Mouse (Mus musculus): ENCODE data around the gene Grk2. TPM values are rescaled to one million over a fixed set of nuclear protein-coding genes. Genes with fewer than 3 reads are reported as not detected.

Gene Grk2
- total and polyA plus RNA-seq, 3 experiments = 118 to 203 (median 193) TPM

DNA sequence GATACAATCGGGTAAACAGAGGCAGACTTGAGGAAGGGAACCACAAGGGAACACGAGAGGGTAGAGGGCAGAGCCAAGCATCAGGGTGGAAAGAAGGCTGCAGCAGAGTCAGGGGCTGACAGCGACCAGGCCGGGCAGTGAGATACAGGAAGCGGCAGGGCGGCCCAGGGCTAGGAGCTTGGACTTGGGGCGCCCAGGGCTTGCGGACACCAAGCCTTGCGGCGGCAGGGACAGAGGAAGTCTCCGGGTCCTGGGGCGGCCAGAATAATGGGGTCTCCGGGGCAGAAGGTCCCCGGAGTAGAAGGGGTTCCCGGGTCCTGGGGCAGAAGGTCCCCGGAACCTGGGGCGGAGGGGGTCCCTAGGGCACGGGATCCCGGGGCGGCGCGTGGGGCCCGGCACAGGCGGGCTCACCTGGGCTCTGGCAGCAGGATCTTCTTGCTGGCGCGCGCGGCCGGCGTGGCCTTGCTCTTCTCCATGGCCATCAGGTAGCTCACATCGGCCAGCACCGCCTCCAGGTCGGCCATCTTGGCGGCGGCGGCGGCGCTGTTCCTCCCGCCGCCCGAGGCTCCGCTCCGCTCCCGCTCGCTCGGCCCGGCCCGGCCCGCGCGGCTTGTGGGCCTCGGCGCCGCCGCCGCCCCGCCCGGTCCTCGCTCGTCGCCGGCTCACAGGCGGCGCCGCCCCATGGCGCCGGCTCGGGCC, 382 bp downstream of the Grk2 start:
- peaks cover 18 to 52% of the 10 kb centered on the region in 2 experiments for H3K4me1 ChIP-seq (ENCODE audit: control insufficient read depth in 1 of 2, insufficient read depth in 2 of 2)
- peaks cover 45% of the 10 kb centered on the region for H3K79me2 ChIP-seq (replicated peaks; ENCODE audit: control insufficient read depth, extremely low read depth, insufficient read depth, poor library complexity, severe bottlenecking)
- dilution Hi-C loops (cut with MboI; ENCODE audit: extremely low pct_ligation_motif_present, extremely low pct_unique_long_range_greater_than_20kb, low sequenced_read_pairs) (no loop called here), in situ Hi-C loops (cut with MboI; ENCODE audit: low pct_ligation_motif_present, low pct_unique_long_range_greater_than_20kb, low sequenced_read_pairs) (loop anchor here (5.0 kb wide), 1 partner anchor 48 kb away; no protein-coding TSS in a partner anchor)
- H3K4me2 ChIP-seq (ENCODE audit: insufficient read depth, low read depth, poor library complexity, severe bottlenecking) = 0 out of 2 replicates have a peak overlapping the region, but pooled peaks have one; percentile 69
- peak overlapping the region; percentile 99 for H3K27ac ChIP-seq (ENCODE audit: insufficient read depth, low read depth)
- peaks cover 8 to 21% of the 10 kb centered on the region in 2 experiments for H3K36me3 ChIP-seq (replicated peaks in 1 of 2; ENCODE audit: control insufficient read depth in 1 of 2, insufficient read depth in 1 of 2, low read length in 1 of 2)
- H3K4me3 ChIP-seq (replicated peaks in 1 of 3; ENCODE audit: low read depth in 2 of 3, low read length in 2 of 3, poor library complexity in 1 of 3) = peak overlapping the region; percentile 87 to 98 (median 89)
- H3K27me3 ChIP-seq (replicated peaks) = no peaks in the 10 kb centered on the region
- no peaks in the 10 kb centered on the region for H3K9me3 ChIP-seq (replicated peaks; ENCODE audit: low read length)
- no peak for DNase-seq (ENCODE audit: extremely low read depth)
- TF ChIP-seq EP300 (IDR thresholded peaks at IDR 0.05; ENCODE audit: low read length) (no peak), POLR2A (IDR thresholded peaks at IDR 0.05; ENCODE audit: low read depth, low read length) (peak; percentile 35; the same call in 1 of the 2 replicates), BHLHE40 (IDR thresholded peaks at IDR 0.05; ENCODE audit: low read depth, low read length) (peak; percentile 32; the same call in 1 of the 2 replicates), TCF12 (IDR thresholded peaks at IDR 0.05; ENCODE audit: low read depth, low read length) (0 out of 2 replicates have a peak, but pooled peaks have one; percentile 24), ELF1 (IDR thresholded peaks at IDR 0.05; ENCODE audit: low read depth, low read length) (peak; percentile 49; the same call in 1 of the 2 replicates), E2F4 (IDR thresholded peaks at IDR 0.05; ENCODE audit: insufficient replicate concordance, low read depth, low read length) (no peak), UBTF (IDR thresholded peaks at IDR 0.05; ENCODE audit: low read depth, low read length) (peak; percentile 69), TBP (conservative IDR thresholded peaks at IDR 0.05; ENCODE audit: low read depth, low read length) (no peak)
- H3K9ac ChIP-seq (ENCODE audit: insufficient read depth, low read depth) = peak overlapping the region; percentile 100

DNA sequence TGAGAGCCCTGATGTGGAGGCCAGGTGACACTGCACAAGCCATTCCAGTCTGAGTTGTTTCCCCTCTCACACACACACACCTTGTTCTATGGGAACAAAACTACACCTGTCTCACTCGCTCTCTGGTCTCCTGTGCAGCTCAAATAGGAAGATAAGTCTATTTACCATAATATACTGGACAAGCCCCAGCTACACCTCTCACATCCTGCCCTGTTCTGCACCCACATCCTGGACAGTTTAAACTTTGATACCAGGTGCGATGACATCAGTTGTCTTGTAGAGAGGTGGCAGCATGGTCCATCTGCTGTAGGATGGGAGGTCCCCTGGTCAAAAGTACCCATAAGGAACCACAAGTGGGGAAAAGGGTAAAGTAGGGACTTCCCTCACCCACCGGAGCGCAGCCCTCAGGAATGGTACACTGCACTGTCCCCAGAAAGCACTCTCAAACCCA, 1.1 kb downstream of the Grk2 start:
- peaks cover 51% of the 10 kb centered on the region for H3K79me2 ChIP-seq (replicated peaks; ENCODE audit: control insufficient read depth, extremely low read depth, insufficient read depth, poor library complexity, severe bottlenecking)
- no peaks in the 10 kb centered on the region for H3K9me3 ChIP-seq (replicated peaks; ENCODE audit: low read length)
- H3K4me1 ChIP-seq (ENCODE audit: control insufficient read depth in 1 of 2, insufficient read depth in 2 of 2) = peaks cover 21 to 60% of the 10 kb centered on the region in 2 experiments
- H3K4me3 ChIP-seq (replicated peaks in 1 of 3; ENCODE audit: low read depth in 2 of 3, low read length in 2 of 3, poor library complexity in 1 of 3) = peak overlapping the region; percentile 87 to 98 (median 89)
- peaks cover 8 to 21% of the 10 kb centered on the region in 2 experiments for H3K36me3 ChIP-seq (replicated peaks in 1 of 2; ENCODE audit: control insufficient read depth in 1 of 2, insufficient read depth in 1 of 2, low read length in 1 of 2)
- H3K9ac ChIP-seq (ENCODE audit: insufficient read depth, low read depth) = peak overlapping the region; percentile 100
- peak; percentile 86 for DNase-seq (ENCODE audit: extremely low read depth)
- in situ Hi-C loops (cut with MboI; ENCODE audit: low pct_ligation_motif_present, low pct_unique_long_range_greater_than_20kb, low sequenced_read_pairs) (loop anchor here (5.0 kb wide), 1 partner anchor 48 kb away; no protein-coding TSS in a partner anchor), dilution Hi-C loops (cut with MboI; ENCODE audit: extremely low pct_ligation_motif_present, extremely low pct_unique_long_range_greater_than_20kb, low sequenced_read_pairs) (no loop called here)
- H3K27ac ChIP-seq (ENCODE audit: insufficient read depth, low read depth) = peak overlapping the region; percentile 99
- peak overlapping the region; percentile 69 for H3K4me2 ChIP-seq (ENCODE audit: insufficient read depth, low read depth, poor library complexity, severe bottlenecking)
- no peaks in the 10 kb centered on the region for H3K27me3 ChIP-seq (replicated peaks)
- TF ChIP-seq USF1 (IDR thresholded peaks at IDR 0.05; ENCODE audit: low read depth, low read length) (no peak), SMC3 (IDR thresholded peaks at IDR 0.05; ENCODE audit: low read depth, low read length) (no peak), ZMIZ1 (IDR thresholded peaks at IDR 0.05; ENCODE audit: low read depth, low read length) (peak; percentile 60), KAT2A (IDR thresholded peaks at IDR 0.05; ENCODE audit: insufficient replicate concordance, low read length) (no peak), CHD2 (IDR thresholded peaks at IDR 0.05; ENCODE audit: low read length) (peak; percentile 73), CHD1 (IDR thresholded peaks at IDR 0.05; ENCODE audit: low read depth, low read length) (peak; percentile 83; the same call in 1 of the 2 replicates), HCFC1 (IDR thresholded peaks at IDR 0.05; ENCODE audit: low read depth, low read length) (no peak), E2F4 (IDR thresholded peaks at IDR 0.05; ENCODE audit: insufficient replicate concordance, low read depth, low read length) (no peak), EP300 (IDR thresholded peaks at IDR 0.05; ENCODE audit: low read length) (peak; percentile 86), MAFK (IDR thresholded peaks at IDR 0.05; ENCODE audit: insufficient replicate concordance, low read length) (no peak), JUND (conservative IDR thresholded peaks at IDR 0.05; ENCODE audit: low read depth, low read length) (peak; percentile 69), MEF2A (IDR thresholded peaks at IDR 0.05; ENCODE audit: borderline replicate concordance, low read depth, low read length) (peak; percentile 85; the same call in 1 of the 2 replicates), ZNF384 (IDR thresholded peaks at IDR 0.05; ENCODE audit: low read depth, low read length) (no peak), ETS1 (conservative IDR thresholded peaks at IDR 0.05; ENCODE audit: low read depth, low read length) (peak; percentile 93), JUN (IDR thresholded peaks at IDR 0.05; ENCODE audit: insufficient read depth, low read depth, low read length) (peak; percentile 80), TCF12 (IDR thresholded peaks at IDR 0.05; ENCODE audit: low read depth, low read length) (peak; percentile 97), CTCF (conservative IDR thresholded peaks at IDR 0.05 in 1 of 2, IDR thresholded peaks at IDR 0.05 in 1 of 2; ENCODE audit: low read depth in 2 of 2, low read length in 2 of 2) (peak in 1 of 2 experiments; percentile 5; a peak in 1 of 4 replicates), MAX (IDR thresholded peaks at IDR 0.05; ENCODE audit: low read length) (peak; percentile 76), POLR2AphosphoS2 (IDR thresholded peaks at IDR 0.05; ENCODE audit: low read depth, low read length) (peak; percentile 28; the same call in 1 of the 2 replicates), ZKSCAN1 (IDR thresholded peaks at IDR 0.05; ENCODE audit: borderline replicate concordance, low read depth, low read length) (no peak), POLR2A (IDR thresholded peaks at IDR 0.05; ENCODE audit: low read depth, low read length) (peak; percentile 60), MXI1 (IDR thresholded peaks at IDR 0.05; ENCODE audit: low read depth, low read length) (peak; percentile 69), RAD21 (IDR thresholded peaks at IDR 0.05; ENCODE audit: low read depth, low read length) (no peak; the same call in 1 of the 2 replicates), GABPA (IDR thresholded peaks at IDR 0.05; ENCODE audit: insufficient replicate concordance, low read depth, low read length) (no peak), TBP (conservative IDR thresholded peaks at IDR 0.05; ENCODE audit: low read depth, low read length) (peak; percentile 64; the same call in 1 of the 2 replicates), ELF1 (IDR thresholded peaks at IDR 0.05; ENCODE audit: low read depth, low read length) (peak; percentile 28; the same call in 1 of the 2 replicates)

Measured in CH12.LX (cell line).